Mouse (Mus musculus): ENCODE results near the gene C87436. TPM values are rescaled to one million over a fixed set of nuclear protein-coding genes. Genes with fewer than 3 reads are reported as not detected.

The C87436 gene
- polyA plus RNA-seq, 1 experiment from 2014 or later, result 19.2 TPM

DNA sequence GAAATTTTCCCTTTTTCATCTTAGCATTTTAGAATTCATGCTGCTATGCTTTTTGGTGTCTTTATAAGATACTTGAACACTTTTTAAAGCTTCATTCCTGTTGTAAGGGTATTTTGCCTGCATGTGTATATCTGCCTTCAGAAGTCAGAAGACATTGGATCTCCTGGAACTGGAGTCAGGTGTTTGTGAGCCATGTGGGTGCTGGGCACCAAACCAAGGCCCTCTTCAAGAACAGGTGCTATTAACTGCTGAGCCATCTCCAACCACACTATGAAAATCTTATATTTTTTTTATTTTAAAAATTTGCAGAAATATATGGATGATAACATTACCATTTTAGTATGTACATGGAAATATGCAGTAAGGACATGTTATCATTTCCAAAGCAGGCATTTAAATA, 31.9 kb upstream of the C87436 start:
- H3K27ac ChIP-seq, result no peak overlapping the region
- peaks cover 28% of the 10 kb centered on the region for H3K36me3 ChIP-seq (replicated peaks; ENCODE audit: control insufficient read depth, insufficient read depth)
- H3K4me1 ChIP-seq (replicated peaks; ENCODE audit: control insufficient read depth, insufficient read depth, low read length), result peaks cover 31% of the 10 kb centered on the region
- ATAC-seq (ENCODE audit: low FRiP score) (no peak), DNase-seq (ENCODE audit: low spot score) (no peak)
- H3K9me3 ChIP-seq (ENCODE audit: control insufficient read depth, low read length), result no peaks in the 10 kb centered on the region
- no peaks in the 10 kb centered on the region for H3K27me3 ChIP-seq (ENCODE audit: control insufficient read depth, insufficient read depth, low read length)
- peak overlapping the region; percentile 81 for H3K4me2 ChIP-seq (replicated peaks)
- peak overlapping the region; percentile 88 for H3K4me3 ChIP-seq (replicated peaks; ENCODE audit: low read length)
- peak overlapping the region; percentile 100 for H3K9ac ChIP-seq

GRCm38 (mm10) chr6:86418711-86419110, 19.5 kb upstream of the C87436 start:
- Histone ChIP-seq H3K4me2 (replicated peaks) (no peak overlapping the region), H3K27ac (no peak overlapping the region), H3K36me3 (replicated peaks; ENCODE audit: control insufficient read depth, insufficient read depth) (peaks cover 90% of the 10 kb centered on the region), H3K27me3 (ENCODE audit: control insufficient read depth, insufficient read depth, low read length) (no peaks in the 10 kb centered on the region), H3K9ac (no peak overlapping the region), H3K9me3 (ENCODE audit: control insufficient read depth, low read length) (no peaks in the 10 kb centered on the region), H3K4me3 (replicated peaks; ENCODE audit: low read length) (no peak overlapping the region), H3K4me1 (replicated peaks; ENCODE audit: control insufficient read depth, insufficient read depth, low read length) (no peaks in the 10 kb centered on the region)
- DNase-seq (ENCODE audit: low spot score) (no peak), ATAC-seq (ENCODE audit: low FRiP score) (no peak)
- 94% methylated on average over 6 of the region's 6 CpGs for WGBS

GRCm38 (mm10) chr6:86419239-86419638, 18.9 kb upstream of the C87436 start:
- no peaks in the 10 kb centered on the region for H3K27me3 ChIP-seq (ENCODE audit: control insufficient read depth, insufficient read depth, low read length)
- H3K9me3 ChIP-seq (ENCODE audit: control insufficient read depth, low read length), result no peaks in the 10 kb centered on the region
- no peak overlapping the region for H3K9ac ChIP-seq
- no peak overlapping the region for H3K4me3 ChIP-seq (replicated peaks; ENCODE audit: low read length)
- no peak for DNase-seq (ENCODE audit: low spot score)
- ATAC-seq (ENCODE audit: low FRiP score), result no peak
- H3K36me3 ChIP-seq (replicated peaks; ENCODE audit: control insufficient read depth, insufficient read depth), result peaks cover 88% of the 10 kb centered on the region
- H3K4me2 ChIP-seq (replicated peaks), result no peak overlapping the region
- no peak overlapping the region for H3K27ac ChIP-seq
- no peaks in the 10 kb centered on the region for H3K4me1 ChIP-seq (replicated peaks; ENCODE audit: control insufficient read depth, insufficient read depth, low read length)
- 92% methylated on average over 3 of the region's 3 CpGs for WGBS

DNA sequence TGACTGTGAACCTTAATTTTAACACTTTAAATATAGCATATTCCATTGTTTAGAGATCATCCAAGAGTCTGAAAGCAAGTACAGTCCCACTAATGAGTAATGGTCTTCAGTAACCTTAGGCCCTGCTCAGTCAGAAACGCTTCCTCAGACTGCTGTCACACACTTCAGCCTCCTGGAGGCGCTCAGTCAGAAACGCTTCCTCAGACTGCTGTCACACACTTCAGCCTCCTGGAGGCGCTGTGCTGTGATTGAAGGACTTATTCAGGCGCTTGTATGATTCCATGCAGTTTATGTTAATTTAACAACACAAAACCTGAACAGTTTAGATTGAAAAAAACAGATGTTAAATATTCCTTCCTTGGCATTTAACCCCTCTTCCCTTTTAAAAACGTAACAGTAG, 17.7 kb upstream of the C87436 start:
- WGBS, result 73% methylated on average over 6 of the region's 6 CpGs
- Histone ChIP-seq H3K4me3 (replicated peaks; ENCODE audit: low read length) (no peak overlapping the region), H3K4me2 (replicated peaks) (no peak overlapping the region), H3K9ac (no peak overlapping the region), H3K27me3 (ENCODE audit: control insufficient read depth, insufficient read depth, low read length) (no peaks in the 10 kb centered on the region), H3K27ac (no peak overlapping the region), H3K9me3 (ENCODE audit: control insufficient read depth, low read length) (no peaks in the 10 kb centered on the region), H3K36me3 (replicated peaks; ENCODE audit: control insufficient read depth, insufficient read depth) (peaks cover 89% of the 10 kb centered on the region), H3K4me1 (replicated peaks; ENCODE audit: control insufficient read depth, insufficient read depth, low read length) (no peaks in the 10 kb centered on the region)
- DNase-seq (ENCODE audit: low spot score), result no peak
- no peak for ATAC-seq (ENCODE audit: low FRiP score)

- no peaks in the 10 kb centered on the region for H3K4me1 ChIP-seq (replicated peaks; ENCODE audit: control insufficient read depth, insufficient read depth, low read length)
- DNase-seq (ENCODE audit: low spot score) (no peak), ATAC-seq (ENCODE audit: low FRiP score) (no peak)
- no peak within 1 kb of the TSS for H3K9ac ChIP-seq
- H3K27me3 ChIP-seq (ENCODE audit: control insufficient read depth, insufficient read depth, low read length), result no peaks in the 10 kb centered on the region
- no peaks in the 10 kb centered on the region for H3K9me3 ChIP-seq (ENCODE audit: control insufficient read depth, low read length)
- no peak within 1 kb of the TSS for H3K4me3 ChIP-seq (replicated peaks; ENCODE audit: low read length)
- 93% methylated on average over 1 of the region's 1 CpGs for WGBS
- no peak within 1 kb of the TSS for H3K4me2 ChIP-seq (replicated peaks)
- H3K36me3 ChIP-seq (replicated peaks; ENCODE audit: control insufficient read depth, insufficient read depth), result peaks cover 92% of the 10 kb centered on the region
- H3K27ac ChIP-seq, result no peak within 1 kb of the TSS
Measured at GRCm38 (mm10) chr6:86426358-86426757, 11.8 kb upstream of the C87436 start, which contains the start of gene Gm44790. Gm44790 (plus strand) TSS chr6:86426658.

DNA sequence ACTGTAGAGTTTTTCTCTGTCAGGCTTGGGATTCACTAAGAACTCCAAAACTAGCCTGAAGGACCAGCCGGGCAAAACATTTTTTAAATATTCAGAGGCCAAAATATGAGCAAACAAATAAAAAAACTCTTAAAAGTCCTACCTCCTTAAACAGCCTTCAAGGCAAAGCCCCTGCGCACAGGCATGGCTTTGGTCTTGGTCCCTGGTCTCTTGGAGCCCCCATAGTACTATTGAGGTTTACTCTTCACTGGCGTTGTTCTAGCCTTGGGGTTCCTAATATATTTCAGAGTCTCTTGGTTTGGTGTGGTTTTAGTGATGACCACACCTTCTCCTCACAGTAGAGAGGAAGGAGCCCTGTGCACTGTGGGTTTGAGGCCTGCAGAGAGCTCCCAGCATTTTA, 6.6 kb upstream of the C87436 start:
- Histone ChIP-seq H3K36me3 (replicated peaks; ENCODE audit: control insufficient read depth, insufficient read depth) (peaks cover 96% of the 10 kb centered on the region), H3K4me3 (replicated peaks; ENCODE audit: low read length) (no peak overlapping the region), H3K27me3 (ENCODE audit: control insufficient read depth, insufficient read depth, low read length) (no peaks in the 10 kb centered on the region), H3K4me2 (replicated peaks) (no peak overlapping the region), H3K4me1 (replicated peaks; ENCODE audit: control insufficient read depth, insufficient read depth, low read length) (no peaks in the 10 kb centered on the region), H3K27ac (no peak overlapping the region), H3K9me3 (ENCODE audit: control insufficient read depth, low read length) (no peaks in the 10 kb centered on the region), H3K9ac (no peak overlapping the region)
- no peak for DNase-seq (ENCODE audit: low spot score)
- WGBS, result 97% methylated on average over 3 of the region's 3 CpGs
- ATAC-seq (ENCODE audit: low FRiP score), result no peak

GRCm38 (mm10) chr6:86433696-86434095, 4.5 kb upstream of the C87436 start:
- no peaks in the 10 kb centered on the region for H3K27me3 ChIP-seq (ENCODE audit: control insufficient read depth, insufficient read depth, low read length)
- peaks cover 78% of the 10 kb centered on the region for H3K36me3 ChIP-seq (replicated peaks; ENCODE audit: control insufficient read depth, insufficient read depth)
- H3K9me3 ChIP-seq (ENCODE audit: control insufficient read depth, low read length), result no peaks in the 10 kb centered on the region
- no peak overlapping the region for H3K27ac ChIP-seq
- 88% methylated on average over 1 of the region's 1 CpGs for WGBS
- ATAC-seq (ENCODE audit: low FRiP score) (no peak), DNase-seq (ENCODE audit: low spot score) (no peak)
- H3K4me1 ChIP-seq (replicated peaks; ENCODE audit: control insufficient read depth, insufficient read depth, low read length), result no peaks in the 10 kb centered on the region
- no peak overlapping the region for H3K4me3 ChIP-seq (replicated peaks; ENCODE audit: low read length)
- no peak overlapping the region for H3K4me2 ChIP-seq (replicated peaks)
- H3K9ac ChIP-seq, result no peak overlapping the region

DNA sequence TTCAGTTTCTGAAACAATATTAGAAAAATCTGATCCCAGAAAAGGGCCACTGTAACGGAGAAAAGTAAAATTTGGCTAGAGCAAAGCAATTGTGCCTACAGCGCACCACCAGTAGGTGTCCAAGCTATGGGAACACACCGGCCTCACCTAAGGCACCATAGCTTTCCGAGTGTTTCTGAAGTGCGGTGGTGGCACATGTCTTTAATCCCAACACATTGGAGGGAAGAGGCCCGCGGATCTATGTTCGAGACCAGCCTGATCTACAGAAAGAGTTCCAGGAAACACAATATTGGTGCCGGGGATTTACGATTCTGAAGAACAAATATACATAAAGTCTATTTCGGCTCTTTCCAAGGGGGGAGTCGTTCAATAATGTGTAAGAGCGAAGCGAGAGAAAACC, 463 bp upstream of the C87436 start:
- DNase-seq (ENCODE audit: low spot score), result peak; percentile 51
- Histone ChIP-seq H3K36me3 (replicated peaks; ENCODE audit: control insufficient read depth, insufficient read depth) (peaks cover 41% of the 10 kb centered on the region), H3K9me3 (ENCODE audit: control insufficient read depth, low read length) (no peaks in the 10 kb centered on the region), H3K4me1 (replicated peaks; ENCODE audit: control insufficient read depth, insufficient read depth, low read length) (peaks cover 9% of the 10 kb centered on the region), H3K27me3 (ENCODE audit: control insufficient read depth, insufficient read depth, low read length) (no peaks in the 10 kb centered on the region), H3K4me2 (replicated peaks) (peak overlapping the region; percentile 80), H3K27ac (peak overlapping the region; percentile 88), H3K9ac (peak overlapping the region; percentile 89), H3K4me3 (replicated peaks; ENCODE audit: low read length) (peak overlapping the region; percentile 74)
- WGBS, result 1% methylated on average over 14 of the region's 14 CpGs
- peak; percentile 41; the same call in 1 of the 2 replicates for ATAC-seq (ENCODE audit: low FRiP score)

DNA sequence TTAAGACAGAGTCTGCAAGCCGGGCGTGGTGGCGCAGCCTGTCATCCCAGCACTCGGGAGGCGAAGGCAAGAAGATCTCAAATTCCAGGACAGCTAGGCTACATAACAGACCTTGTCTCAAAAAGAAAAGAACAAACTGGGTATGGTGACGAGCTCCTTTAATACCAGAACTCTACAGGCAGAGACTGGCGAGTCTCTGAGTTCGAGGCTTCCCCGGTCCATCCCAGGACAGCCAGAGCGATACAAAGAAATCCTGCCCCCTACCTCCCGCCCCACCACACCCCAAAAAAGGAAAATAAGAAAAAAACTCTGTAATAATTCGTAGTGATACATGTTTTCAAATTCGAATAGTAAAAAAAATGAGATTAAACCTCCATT, 934 bp downstream of the C87436 start:
- peak overlapping the region; percentile 89 for H3K9ac ChIP-seq
- WGBS, result 6% methylated on average over 13 of the region's 13 CpGs
- H3K9me3 ChIP-seq (ENCODE audit: control insufficient read depth, low read length), result no peaks in the 10 kb centered on the region
- no peaks in the 10 kb centered on the region for H3K27me3 ChIP-seq (ENCODE audit: control insufficient read depth, insufficient read depth, low read length)
- no peak for ATAC-seq (ENCODE audit: low FRiP score)
- H3K4me3 ChIP-seq (replicated peaks; ENCODE audit: low read length), result peak overlapping the region; percentile 74
- peak overlapping the region; percentile 80 for H3K4me2 ChIP-seq (replicated peaks)
- H3K36me3 ChIP-seq (replicated peaks; ENCODE audit: control insufficient read depth, insufficient read depth), result peaks cover 37% of the 10 kb centered on the region
- H3K4me1 ChIP-seq (replicated peaks; ENCODE audit: control insufficient read depth, insufficient read depth, low read length), result peaks cover 9% of the 10 kb centered on the region
- peak overlapping the region; percentile 88 for H3K27ac ChIP-seq
- no peak for DNase-seq (ENCODE audit: low spot score)

GRCm38 (mm10) chr6:86439531-86439930, 1.4 kb downstream of the C87436 start:
- H3K4me2 ChIP-seq (replicated peaks), result peak overlapping the region; percentile 80
- WGBS, result 90% methylated on average over 1 of the region's 1 CpGs
- peaks cover 37% of the 10 kb centered on the region for H3K36me3 ChIP-seq (replicated peaks; ENCODE audit: control insufficient read depth, insufficient read depth)
- H3K27me3 ChIP-seq (ENCODE audit: control insufficient read depth, insufficient read depth, low read length), result no peaks in the 10 kb centered on the region
- peaks cover 9% of the 10 kb centered on the region for H3K4me1 ChIP-seq (replicated peaks; ENCODE audit: control insufficient read depth, insufficient read depth, low read length)
- peak overlapping the region; percentile 74 for H3K4me3 ChIP-seq (replicated peaks; ENCODE audit: low read length)
- DNase-seq (ENCODE audit: low spot score) (no peak), ATAC-seq (ENCODE audit: low FRiP score) (no peak)
- H3K9ac ChIP-seq, result peak overlapping the region; percentile 89
- H3K27ac ChIP-seq, result peak overlapping the region; percentile 88; the same call in 1 of the 2 replicates
- no peaks in the 10 kb centered on the region for H3K9me3 ChIP-seq (ENCODE audit: control insufficient read depth, low read length)

All from hindbrain, embryonic 14.5 days (tissue).